Mouse (Mus musculus) hindlimb bud, embryonic 11.5 days (tissue): Measurements from ENCODE around the gene Pilra.
"Not testable (repeated sequence)": the region's sequence is repeated elsewhere in the genome, so short reads cannot be mapped to it uniquely, and the experiment has no call there.

ENCODE experiments used
- DNase-seq: peaks from one replicate; pipeline ENCODE4 v3.0.0-alpha.2; 2012; ENCODE audit warnings: low read depth, low spot score; ENCODE audit errors: extremely low spot score

The Pilra gene

GRCm38 (mm10) chr5:137835966-137836520, at the start of gene Pilra:
Gene Pilra (minus strand): TSS chr5:137836281.
- DNase-seq, result not testable (repeated sequence)

GRCm38 (mm10) chr5:137883345-137883744, 47.3 kb upstream of the Pilra start:
- no peak for DNase-seq

- DNase-seq, result no peak
Measured at GRCm38 (mm10) chr5:137882922-137883321, 46.8 kb upstream of the Pilra start.

- DNase-seq, result no peak
Measured at GRCm38 (mm10) chr5:137877860-137878259, 41.8 kb upstream of the Pilra start.

- DNase-seq, result no peak
Measured at GRCm38 (mm10) chr5:137875054-137875453, 39.0 kb upstream of the Pilra start.

GRCm38 (mm10) chr5:137872381-137872702, 36.3 kb upstream of the Pilra start:
- not testable (repeated sequence) for DNase-seq

GRCm38 (mm10) chr5:137871644-137872380, 35.7 kb upstream of the Pilra start, which contains the start of gene Pilrb2:
Gene Pilrb2 (minus strand): TSS chr5:137871815.
- not testable (repeated sequence) for DNase-seq

- DNase-seq, result not testable (repeated sequence)
Measured at GRCm38 (mm10) chr5:137868600-137868999, 32.5 kb upstream of the Pilra start.

- not testable (repeated sequence) for DNase-seq
Measured at GRCm38 (mm10) chr5:137864008-137864407, 27.9 kb upstream of the Pilra start.

- DNase-seq, result not testable (repeated sequence)
Measured at GRCm38 (mm10) chr5:137857960-137858710, 22.1 kb upstream of the Pilra start, which contains the start of gene Pilrb1. Gene Pilrb1 (minus strand): TSS chr5:137858106.

- not testable (repeated sequence) for DNase-seq
Measured at GRCm38 (mm10) chr5:137856870-137857269, 20.8 kb upstream of the Pilra start.

GRCm38 (mm10) chr5:137854907-137855306, 18.8 kb upstream of the Pilra start:
- not testable (repeated sequence) for DNase-seq

GRCm38 (mm10) chr5:137850313-137850712, 14.2 kb upstream of the Pilra start:
- DNase-seq, result not testable (repeated sequence)

GRCm38 (mm10) chr5:137837110-137837509, 1.0 kb upstream of the Pilra start:
- not testable (repeated sequence) for DNase-seq

- no peak for DNase-seq
Measured at GRCm38 (mm10) chr5:137836611-137837010, 530 bp upstream of the Pilra start.

GRCm38 (mm10) chr5:137833500-137833899, 2.6 kb downstream of the Pilra start:
- DNase-seq, result no peak

GRCm38 (mm10) chr5:137831506-137831905, 4.6 kb downstream of the Pilra start:
- no peak for DNase-seq

GRCm38 (mm10) chr5:137831106-137831505, 5.0 kb downstream of the Pilra start:
- DNase-seq, result no peak

GRCm38 (mm10) chr5:137830238-137830637, 5.8 kb downstream of the Pilra start:
- no peak for DNase-seq

GRCm38 (mm10) chr5:137828694-137829093, 7.4 kb downstream of the Pilra start:
- DNase-seq, result no peak

GRCm38 (mm10) chr5:137826421-137826820, 9.7 kb downstream of the Pilra start:
- no peak for DNase-seq

- no peak for DNase-seq
Measured at GRCm38 (mm10) chr5:137825971-137826370, 10.1 kb downstream of the Pilra start.
